Mouse (Mus musculus) intestine, embryonic 16.5 days (tissue): ENCODE results near the gene Dnajc8. TPM values are rescaled to one million over a fixed set of nuclear protein-coding genes. Genes with fewer than 3 reads are reported as not detected.
"Not testable (repeated sequence)": the region's sequence is repeated elsewhere in the genome, so short reads cannot be mapped to it uniquely, and the experiment has no call there.

Source experiments
- ATAC-seq: fragments of 200-750 bp; cut with Nextera tagmentation; 2 replicates; pipeline ENCODE4 v1.8.0; 2017; ENCODE audit warnings: moderate TSS enrichment, moderate library complexity
- H3K27ac ChIP-seq: fragments of 300-500 bp; sonication (generic); 2 replicates; pipeline ENCODE4 v1.5.1; 2014; ENCODE audit warnings: mild to moderate bottlenecking, low read length
- H3K27me3 ChIP-seq: fragments of 300-500 bp; sonication (generic); replicated peaks from 2 replicates; pipeline ENCODE4 v1.6.1; 2014; ENCODE audit warnings: low read length, control low read depth, mixed read lengths; ENCODE audit not compliant: control insufficient read depth, insufficient read depth
- H3K36me3 ChIP-seq: fragments of 300-500 bp; sonication (generic); 2 replicates; pipeline ENCODE4 v1.6.1; 2014; ENCODE audit warnings: low read length, control low read depth; ENCODE audit not compliant: control insufficient read depth, insufficient read depth
- H3K4me1 ChIP-seq: fragments of 300-500 bp; sonication (generic); 2 replicates; pipeline ENCODE4 v1.6.1; 2014; ENCODE audit warnings: low read length, control low read depth, mixed read lengths; ENCODE audit not compliant: control insufficient read depth, insufficient read depth
- H3K4me2 ChIP-seq: fragments of 300-500 bp; sonication (generic); 2 replicates; pipeline ENCODE4 v1.6.1; 2014; ENCODE audit warnings: low read depth, low read length, control low read depth
- H3K4me3 ChIP-seq: fragments of 300-500 bp; sonication (generic); 2 replicates; pipeline ENCODE4 v1.5.1; 2014; ENCODE audit warnings: mild to moderate bottlenecking, low read length
- H3K9ac ChIP-seq: fragments of 300-500 bp; sonication (generic); 2 replicates; pipeline ENCODE4 v1.6.1; 2014; ENCODE audit warnings: low read depth, low read length
- H3K9me3 ChIP-seq: fragments of 300-500 bp; sonication (generic); 2 replicates; pipeline ENCODE4 v1.6.1; 2016; ENCODE audit warnings: low read length, control low read depth; ENCODE audit not compliant: control insufficient read depth
- WGBS: fragments of 180-500 bp; shearing (Covaris S2); extraction: QIAGEN DNeasy Blood & Tissue Kit; methylation state at CpG from one replicate; pipeline ENCODE4 v1.1.7; 2014; 5-methylcytosine and 5-hydroxymethylcytosine counted together
- polyA plus RNA-seq: library from polyadenylated mRNA; unstranded; fragments of >200 nt; fragmentation: Nextera tagmentation; extraction: Ambion mirVana; gene quantifications from 2 replicates; pipeline ENCODE4 v1.2.1, GENCODE M21; 2015

Dnajc8 gene
- polyA plus RNA-seq, 1 experiment from 2014 or later: 150 TPM

GRCm38 (mm10) chr4:132599764-132600163 is 64.4 kb downstream of the Dnajc8 start:
- ATAC-seq: no peak
- H3K27ac ChIP-seq: no peak overlapping the region
- H3K4me3 ChIP-seq: no peak overlapping the region
- H3K4me2 ChIP-seq: no peak overlapping the region
- no peaks in the 10 kb centered on the region for H3K9me3 ChIP-seq
- no peak overlapping the region for H3K9ac ChIP-seq
- no peaks in the 10 kb centered on the region for H3K36me3 ChIP-seq
- 74% methylated on average over 3 of the region's 3 CpGs for WGBS
- H3K4me1 ChIP-seq: no peaks in the 10 kb centered on the region
- H3K27me3 ChIP-seq: no peaks in the 10 kb centered on the region

- H3K27ac ChIP-seq: no peak overlapping the region
- H3K9ac ChIP-seq: no peak overlapping the region
- H3K4me2 ChIP-seq: no peak overlapping the region
- no peaks in the 10 kb centered on the region for H3K4me1 ChIP-seq
- WGBS: 82% methylated on average over 6 of the region's 6 CpGs
- H3K27me3 ChIP-seq: no peaks in the 10 kb centered on the region
- no peaks in the 10 kb centered on the region for H3K9me3 ChIP-seq
- ATAC-seq: no peak
- no peaks in the 10 kb centered on the region for H3K36me3 ChIP-seq
- no peak overlapping the region for H3K4me3 ChIP-seq
Measured at GRCm38 (mm10) chr4:132600465-132600864, 65.1 kb downstream of the Dnajc8 start.

- H3K4me3 ChIP-seq, ATAC-seq, H3K27ac ChIP-seq, H3K4me1 ChIP-seq, H3K36me3 ChIP-seq, H3K4me2 ChIP-seq, H3K9me3 ChIP-seq, H3K27me3 ChIP-seq, H3K9ac ChIP-seq: not testable (repeated sequence)
- whole genome bisulfite sequencing: 90% methylated on average over 4 of the region's 5 CpGs
Measured at GRCm38 (mm10) chr4:132601242-132601641, 65.9 kb downstream of the Dnajc8 start.

Other genes starting within 250 kb of the Dnajc8 start
- gene Rab42, start 232.2 kb upstream of the Dnajc8 start, polyA plus RNA-seq: 5.3 and 7.8 TPM in 2 replicates
- 79.6 and 81.1 TPM in 2 replicates for gene Trnau1ap, start 206.0 kb upstream of the Dnajc8 start, polyA plus RNA-seq
- gene Rcc1, start 181.9 kb upstream of the Dnajc8 start, polyA plus RNA-seq: 82.2 and 90.6 TPM in 2 replicates
- gene Phactr4, start 113.1 kb upstream of the Dnajc8 start, polyA plus RNA-seq: 15.9 and 17.2 TPM in 2 replicates
- 15.2 and 18.4 TPM in 2 replicates for gene Med18, start 71.6 kb upstream of the Dnajc8 start, polyA plus RNA-seq
- gene Sesn2, start 25.0 kb upstream of the Dnajc8 start, polyA plus RNA-seq: 11.6 and 12.4 TPM in 2 replicates
- 1,346 and 1,379 TPM in 2 replicates for gene Atpif1, start 1.9 kb upstream of the Dnajc8 start, polyA plus RNA-seq
- 1.5 and 1.6 TPM in 2 replicates for gene Ptafr, start 28.5 kb downstream of the Dnajc8 start, polyA plus RNA-seq
- 22.6 and 22.8 TPM in 2 replicates for gene Eya3, start 103.4 kb downstream of the Dnajc8 start, polyA plus RNA-seq
- 3.3 and 3.4 TPM in 2 replicates for gene Xkr8, start 197.0 kb downstream of the Dnajc8 start, polyA plus RNA-seq
- gene Smpdl3b, start 221.7 kb downstream of the Dnajc8 start, polyA plus RNA-seq: 5.1 and 6.0 TPM in 2 replicates
- 66.7 and 76.0 TPM in 2 replicates for gene Rpa2, start 232.8 kb downstream of the Dnajc8 start, polyA plus RNA-seq